Mouse (Mus musculus): ENCODE data around the gene Fam3c. TPM values are rescaled to one million over a fixed set of nuclear protein-coding genes. Genes with fewer than 3 reads are reported as not detected.

The Fam3c gene
- total and polyA plus RNA-seq, 3 experiments, result 28.2 to 396 (median 30.7) TPM

DNA sequence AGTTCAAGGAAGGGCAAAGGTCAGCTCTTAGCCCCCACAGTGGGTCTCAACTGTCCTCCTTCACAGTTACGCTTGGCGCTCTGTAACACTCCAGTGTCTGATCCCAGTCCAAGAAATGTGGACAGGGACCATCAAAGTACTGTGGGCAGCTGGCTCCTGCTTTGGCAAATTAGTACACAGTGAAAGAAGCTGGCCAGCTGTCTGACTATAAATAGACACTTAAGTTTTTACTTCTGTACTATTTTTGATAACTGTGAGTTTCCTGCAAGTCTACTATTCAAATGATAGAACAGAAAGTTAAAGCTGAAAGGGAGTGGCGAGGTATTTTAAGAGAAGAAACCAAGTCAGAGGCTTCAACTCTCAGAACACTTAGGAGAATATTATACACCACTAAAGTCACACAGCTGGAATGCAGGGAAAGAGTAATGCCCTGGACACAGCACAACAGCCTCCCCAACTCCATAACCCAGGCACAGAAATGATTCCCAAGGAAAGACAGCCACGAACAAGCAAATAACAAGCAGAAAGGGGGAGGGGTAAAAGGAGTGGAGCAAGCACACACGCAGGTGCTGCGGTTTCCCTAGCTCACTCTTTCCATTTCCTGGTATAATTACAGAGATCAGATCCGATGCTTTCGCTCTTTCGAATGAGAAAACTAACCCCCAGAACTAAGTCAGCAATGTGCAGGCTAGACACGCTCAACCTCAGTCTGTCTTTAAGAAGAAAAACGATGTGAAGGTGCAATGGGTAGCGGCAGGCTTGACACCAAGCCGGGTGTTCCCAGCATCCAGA is 25.7 kb downstream of the Fam3c start:
- H3K4me3 ChIP-seq (ENCODE audit: control insufficient read depth in 1 of 2, insufficient read depth in 1 of 2, low read depth in 2 of 2, low read length in 2 of 2), result no peak overlapping the region
- H3K27me3 ChIP-seq (ENCODE audit: control insufficient read depth in 1 of 2, insufficient read depth in 2 of 2, low read length in 2 of 2), result no peaks in the 10 kb centered on the region
- TF ChIP-seq RAD21 (IDR thresholded peaks at IDR 0.05; ENCODE audit: low read depth, low read length) (no peak), POLR2AphosphoS5 (IDR thresholded peaks at IDR 0.05; ENCODE audit: borderline replicate concordance, low read depth, low read length) (no peak), MXI1 (IDR thresholded peaks at IDR 0.05; ENCODE audit: low read depth, low read length) (no peak), ZKSCAN1 (IDR thresholded peaks at IDR 0.05; ENCODE audit: low read depth, low read length) (no peak)
- H3K4me1 ChIP-seq (ENCODE audit: control insufficient read depth in 1 of 2, insufficient read depth in 2 of 2, low read length in 2 of 2), result no peaks in the 10 kb centered on the region
- H3K27ac ChIP-seq (ENCODE audit: control insufficient read depth, low read depth, low read length), result no peak overlapping the region
- no peak overlapping the region for H3K9ac ChIP-seq (ENCODE audit: control insufficient read depth, low read depth, low read length, poor library complexity, severe bottlenecking)
- H3K9me3 ChIP-seq (replicated peaks; ENCODE audit: insufficient read depth, low read length), result no peaks in the 10 kb centered on the region
- no peaks in the 10 kb centered on the region for H3K79me2 ChIP-seq (ENCODE audit: control insufficient read depth, insufficient read depth, low read length, poor library complexity)
- DNase-seq (ENCODE audit: low read depth, low spot score), result no peak
- H3K36me3 ChIP-seq (ENCODE audit: control insufficient read depth in 1 of 2, insufficient read depth in 2 of 2, low read length in 2 of 2), result no peaks in the 10 kb centered on the region; a peak in 2 of 4 replicates

DNA sequence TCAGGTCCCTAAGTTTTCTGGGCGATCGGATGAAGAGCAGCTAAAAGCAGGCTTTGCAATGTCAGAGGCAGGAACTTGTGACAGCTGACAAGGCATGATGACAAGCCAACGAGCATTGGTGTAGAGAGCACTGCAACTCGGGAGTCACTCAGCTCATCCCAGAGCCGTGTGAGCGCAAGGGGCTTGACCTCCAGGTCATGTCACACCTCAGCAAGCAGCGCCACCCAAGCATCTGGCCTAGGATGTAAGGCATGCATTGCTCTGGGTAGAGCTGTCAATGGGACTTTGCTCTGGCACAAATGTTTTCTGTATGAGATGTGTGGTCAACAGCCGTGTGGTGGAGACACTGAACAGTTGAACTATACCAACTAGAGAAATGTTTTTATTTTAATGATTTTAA is 28.1 kb downstream of the Fam3c start:
- Histone ChIP-seq H3K36me3 (ENCODE audit: control insufficient read depth in 1 of 2, insufficient read depth in 2 of 2, low read length in 2 of 2) (peaks cover 0 to 3% of the 10 kb centered on the region in 2 experiments; a peak in 3 of 4 replicates), H3K9me3 (replicated peaks; ENCODE audit: insufficient read depth, low read length) (no peaks in the 10 kb centered on the region), H3K27me3 (ENCODE audit: control insufficient read depth in 1 of 2, insufficient read depth in 2 of 2, low read length in 2 of 2) (no peaks in the 10 kb centered on the region), H3K27ac (ENCODE audit: control insufficient read depth, low read depth, low read length) (no peak overlapping the region), H3K4me3 (ENCODE audit: control insufficient read depth in 1 of 2, insufficient read depth in 1 of 2, low read depth in 2 of 2, low read length in 2 of 2) (no peak overlapping the region), H3K79me2 (ENCODE audit: control insufficient read depth, insufficient read depth, low read length, poor library complexity) (no peaks in the 10 kb centered on the region), H3K9ac (ENCODE audit: control insufficient read depth, low read depth, low read length, poor library complexity, severe bottlenecking) (no peak overlapping the region), H3K4me1 (ENCODE audit: control insufficient read depth in 1 of 2, insufficient read depth in 2 of 2, low read length in 2 of 2) (no peaks in the 10 kb centered on the region)
- DNase-seq (ENCODE audit: low read depth, low spot score), result no peak
- TF ChIP-seq MAX (IDR thresholded peaks at IDR 0.05; ENCODE audit: low read length), result no peak
- no peak for TF ChIP-seq POLR2AphosphoS5 (IDR thresholded peaks at IDR 0.05; ENCODE audit: borderline replicate concordance, low read depth, low read length)
- TF ChIP-seq MYB (IDR thresholded peaks at IDR 0.05; ENCODE audit: low read depth, low read length), result no peak
- no peak for TF ChIP-seq USF1 (IDR thresholded peaks at IDR 0.05; ENCODE audit: low read depth, low read length)
- no peak for TF ChIP-seq GATA1 (IDR thresholded peaks at IDR 0.05; ENCODE audit: low read depth, low read length)
- TF ChIP-seq ELF1 (IDR thresholded peaks at IDR 0.05; ENCODE audit: low read depth, low read length), result no peak
- TF ChIP-seq RAD21 (IDR thresholded peaks at IDR 0.05; ENCODE audit: low read depth, low read length), result no peak
- TF ChIP-seq CHD2 (IDR thresholded peaks at IDR 0.05; ENCODE audit: low read length), result no peak
- no peak for TF ChIP-seq MAFK (IDR thresholded peaks at IDR 0.05; ENCODE audit: borderline replicate concordance, low read depth, low read length)
- TF ChIP-seq MAZ (IDR thresholded peaks at IDR 0.05; ENCODE audit: low read depth, low read length), result no peak
- TF ChIP-seq TCF12 (IDR thresholded peaks at IDR 0.05; ENCODE audit: low read depth, low read length), result no peak

DNA sequence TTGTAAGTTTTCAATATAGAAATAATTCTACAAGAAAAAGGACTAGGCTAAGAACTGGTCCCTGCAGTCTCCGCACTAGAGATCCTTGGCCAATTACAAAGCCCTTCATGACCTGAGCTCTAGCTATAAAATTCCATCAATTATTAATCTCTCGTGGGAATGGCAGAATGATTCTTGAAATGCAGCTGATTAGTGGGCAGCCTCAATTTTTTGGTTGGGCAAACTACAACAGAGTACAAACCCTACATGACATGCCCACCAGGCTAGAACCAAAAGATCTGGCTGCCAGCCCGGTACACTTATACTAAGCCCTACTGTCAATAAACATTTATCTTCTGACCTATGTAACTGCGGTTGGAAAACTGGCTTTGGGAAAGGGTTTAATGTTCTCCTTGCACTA is 29.0 kb downstream of the Fam3c start:
- no peaks in the 10 kb centered on the region for H3K27me3 ChIP-seq (ENCODE audit: control insufficient read depth in 1 of 2, insufficient read depth in 2 of 2, low read length in 2 of 2)
- TF ChIP-seq UBTF (IDR thresholded peaks at IDR 0.05; ENCODE audit: borderline replicate concordance, insufficient read depth, low read depth, low read length) (no peak), ZC3H11A (IDR thresholded peaks at IDR 0.05; ENCODE audit: low read depth, low read length) (no peak), USF1 (IDR thresholded peaks at IDR 0.05; ENCODE audit: low read depth, low read length) (no peak), MAX (IDR thresholded peaks at IDR 0.05; ENCODE audit: low read length) (no peak), POLR2AphosphoS5 (IDR thresholded peaks at IDR 0.05; ENCODE audit: borderline replicate concordance, low read depth, low read length) (no peak), TCF12 (IDR thresholded peaks at IDR 0.05; ENCODE audit: low read depth, low read length) (no peak), MAZ (IDR thresholded peaks at IDR 0.05; ENCODE audit: low read depth, low read length) (no peak), SMC3 (IDR thresholded peaks at IDR 0.05; ENCODE audit: low read depth, low read length) (no peak), KAT2A (conservative IDR thresholded peaks at IDR 0.05; ENCODE audit: low read depth, low read length) (no peak), ZKSCAN1 (IDR thresholded peaks at IDR 0.05; ENCODE audit: low read depth, low read length) (no peak), ELF1 (IDR thresholded peaks at IDR 0.05; ENCODE audit: low read depth, low read length) (no peak), ETS1 (IDR thresholded peaks at IDR 0.05; ENCODE audit: low read depth, low read length) (no peak), GABPA (IDR thresholded peaks at IDR 0.05; ENCODE audit: low read depth, low read length) (no peak), EP300 (IDR thresholded peaks at IDR 0.05; ENCODE audit: low read depth in 1 of 2, low read length in 2 of 2) (no peak)
- H3K79me2 ChIP-seq (ENCODE audit: control insufficient read depth, insufficient read depth, low read length, poor library complexity), result no peaks in the 10 kb centered on the region
- H3K9ac ChIP-seq (ENCODE audit: control insufficient read depth, low read depth, low read length, poor library complexity, severe bottlenecking), result no peak overlapping the region
- no peak overlapping the region for H3K27ac ChIP-seq (ENCODE audit: control insufficient read depth, low read depth, low read length)
- H3K4me1 ChIP-seq (ENCODE audit: control insufficient read depth in 1 of 2, insufficient read depth in 2 of 2, low read length in 2 of 2), result no peaks in the 10 kb centered on the region
- H3K4me3 ChIP-seq (ENCODE audit: control insufficient read depth in 1 of 2, insufficient read depth in 1 of 2, low read depth in 2 of 2, low read length in 2 of 2), result no peak overlapping the region
- no peak for DNase-seq (ENCODE audit: low read depth, low spot score)
- H3K36me3 ChIP-seq (ENCODE audit: control insufficient read depth in 1 of 2, insufficient read depth in 2 of 2, low read length in 2 of 2), result peaks cover 0 to 3% of the 10 kb centered on the region in 2 experiments; a peak in 3 of 4 replicates
- H3K9me3 ChIP-seq (replicated peaks; ENCODE audit: insufficient read depth, low read length), result no peaks in the 10 kb centered on the region

Measured in MEL (cell line).